Mouse (Mus musculus) liver, embryonic 13.5 days (tissue): ENCODE measurements around the gene Nprl2. TPM values are rescaled to one million over a fixed set of nuclear protein-coding genes. Genes with fewer than 3 reads are reported as not detected.
"Not testable (repeated sequence)": the region's sequence is repeated elsewhere in the genome, so short reads cannot be mapped to it uniquely, and the experiment has no call there.

ENCODE experiments used
- ATAC-seq: fragments of 200-750 bp; cut with Nextera tagmentation; 2 replicates; pipeline ENCODE4 v1.8.0; 2017; ENCODE audit warnings: low read depth, mild to moderate bottlenecking, moderate number of reproducible peaks, moderate library complexity
- DNase-seq: peaks from one replicate; pipeline ENCODE4 v3.0.0; 2022
- H3K27ac ChIP-seq: fragments of 300-500 bp; sonication (generic); 2 replicates; pipeline ENCODE4 v1.5.1; 2015; ENCODE audit warnings: moderate library complexity, mild to moderate bottlenecking, inconsistent platforms
- H3K27me3 ChIP-seq: fragments of 300-500 bp; sonication (generic); 2 replicates; pipeline ENCODE4 v1.6.1; 2015; ENCODE audit warnings: mild to moderate bottlenecking, inconsistent platforms
- H3K36me3 ChIP-seq: fragments of 300-500 bp; sonication (generic); 2 replicates; pipeline ENCODE4 v1.6.1; 2015; ENCODE audit warnings: mild to moderate bottlenecking, inconsistent platforms
- H3K4me1 ChIP-seq: fragments of 300-500 bp; sonication (generic); replicated peaks from 2 replicates; pipeline ENCODE4 v1.6.1; 2015; ENCODE audit warnings: inconsistent platforms
- H3K4me2 ChIP-seq: fragments of 300-500 bp; sonication (generic); 2 replicates; pipeline ENCODE4 v1.6.1; 2015; ENCODE audit warnings: inconsistent platforms, mild to moderate bottlenecking, moderate library complexity
- H3K4me3 ChIP-seq: fragments of 300-500 bp; sonication (generic); replicated peaks from 2 replicates; pipeline ENCODE4 v1.5.1; 2015; ENCODE audit warnings: mild to moderate bottlenecking, inconsistent platforms
- H3K9ac ChIP-seq: fragments of 300-500 bp; sonication (generic); 2 replicates; pipeline ENCODE4 v1.6.1; 2015; ENCODE audit warnings: mild to moderate bottlenecking, inconsistent platforms
- H3K9me3 ChIP-seq: fragments of 300-500 bp; sonication (generic); replicated peaks from 2 replicates; pipeline ENCODE4 v1.6.1; 2016; ENCODE audit warnings: inconsistent platforms
- WGBS: fragments of 180-500 bp; shearing (Covaris S2); methylation state at CpG from one replicate; pipeline ENCODE4 v1.1.7; 2015; ENCODE audit not compliant: insufficient replicate concordance; 5-methylcytosine and 5-hydroxymethylcytosine counted together
- polyA plus RNA-seq: library from polyadenylated mRNA; unstranded; fragments of >200 nt; fragmentation: Nextera tagmentation; extraction: Ambion mirVana; gene quantifications from 2 replicates; pipeline ENCODE4 v1.2.1, GENCODE M21; 2015

The Nprl2 gene
- polyA plus RNA-seq, 1 experiment from 2014 or later: 14.3 TPM

DNA sequence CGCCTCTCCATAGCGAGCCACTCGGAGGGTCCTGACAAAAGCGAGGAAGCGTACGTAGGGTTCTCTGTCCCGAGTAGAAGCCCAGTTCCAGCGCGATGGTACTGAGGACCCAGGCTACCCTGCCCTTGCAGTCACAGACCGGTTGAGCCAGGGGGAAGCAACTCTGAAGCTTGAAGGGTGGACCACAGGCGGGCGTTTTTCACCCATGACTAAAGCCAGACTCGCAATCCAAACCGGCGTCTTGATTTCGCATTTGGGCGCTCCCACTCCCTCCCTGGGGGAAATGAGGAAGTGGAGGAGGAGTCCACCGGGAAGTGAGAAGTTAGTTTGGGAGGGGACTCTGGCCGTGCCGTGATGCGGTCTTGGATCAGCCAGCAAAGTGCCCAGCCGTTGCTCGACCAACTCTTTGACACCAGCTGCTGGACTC lies 13.0 kb downstream of the Nprl2 start:
- DNase-seq (no peak), ATAC-seq (peak; percentile 6)
- Histone ChIP-seq H3K9ac (peak overlapping the region; percentile 97), H3K27me3 (peaks cover 25% of the 10 kb centered on the region), H3K4me1 (peaks cover 67% of the 10 kb centered on the region), H3K9me3 (no peaks in the 10 kb centered on the region), H3K27ac (peak overlapping the region; percentile 95), H3K4me2 (peak overlapping the region; percentile 96), H3K4me3 (peak overlapping the region; percentile 84), H3K36me3 (peaks cover 38% of the 10 kb centered on the region)
- WGBS: under 1% methylated on average over 22 of the region's 23 CpGs

DNA sequence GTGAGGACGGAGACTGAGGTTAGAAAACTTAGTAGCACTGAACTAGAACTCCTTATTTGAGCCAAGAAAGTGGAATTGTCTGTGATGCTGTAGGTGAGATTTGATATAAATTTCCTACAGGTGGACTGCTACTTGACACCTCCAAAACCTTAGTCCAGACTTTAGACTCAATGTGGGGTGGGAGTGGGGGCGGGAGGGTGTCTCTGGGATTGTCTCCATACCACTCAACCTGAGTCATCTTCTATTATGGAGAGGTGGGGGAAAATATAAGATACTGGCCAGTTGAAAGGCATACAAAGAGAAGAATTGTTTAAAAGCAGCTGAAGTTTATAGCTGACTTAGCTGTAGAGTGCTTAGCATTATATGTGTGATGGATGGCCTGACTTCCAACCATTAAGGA lies 13.7 kb downstream of the Nprl2 start:
- 40% methylated on average over 2 of the region's 2 CpGs for WGBS
- DNase-seq (no peak), ATAC-seq (no peak)
- peaks cover 60% of the 10 kb centered on the region for H3K4me1 ChIP-seq
- peaks cover 18% of the 10 kb centered on the region for H3K27me3 ChIP-seq
- H3K9me3 ChIP-seq: no peaks in the 10 kb centered on the region
- H3K36me3 ChIP-seq: peaks cover 43% of the 10 kb centered on the region
- peak overlapping the region; percentile 95 for H3K27ac ChIP-seq
- H3K4me2 ChIP-seq: peak overlapping the region; percentile 96
- H3K9ac ChIP-seq: peak overlapping the region; percentile 97
- peak overlapping the region; percentile 84 for H3K4me3 ChIP-seq

DNA sequence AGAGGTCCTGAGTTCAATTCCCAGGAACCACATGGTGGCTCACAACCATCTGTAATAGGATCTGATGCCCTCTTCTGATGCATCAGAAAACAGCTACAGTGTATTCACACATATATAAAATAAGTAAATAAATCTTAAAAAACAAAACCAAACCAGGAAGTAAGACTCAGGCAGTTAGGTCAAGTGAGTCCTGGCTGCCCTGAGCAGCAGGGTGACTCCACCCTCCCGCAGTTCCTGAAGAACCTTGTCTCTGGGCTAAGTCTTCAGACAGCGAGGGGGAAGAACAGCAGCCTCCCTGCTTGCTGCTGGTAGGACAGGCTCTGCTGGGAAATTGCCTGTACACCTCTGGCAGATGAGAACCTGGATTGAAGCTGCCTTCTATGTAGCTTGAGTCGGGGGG lies 14.3 kb downstream of the Nprl2 start:
- Histone ChIP-seq H3K4me3 (peak overlapping the region; percentile 84), H3K4me1 (peaks cover 56% of the 10 kb centered on the region), H3K9me3 (no peaks in the 10 kb centered on the region), H3K4me2 (peak overlapping the region; percentile 96), H3K9ac (peak overlapping the region; percentile 97), H3K27me3 (peaks cover 12% of the 10 kb centered on the region), H3K27ac (peak overlapping the region; percentile 95), H3K36me3 (peaks cover 50% of the 10 kb centered on the region)
- DNase-seq (no peak), ATAC-seq (no peak)
- WGBS: 38% methylated on average over 3 of the region's 3 CpGs

DNA sequence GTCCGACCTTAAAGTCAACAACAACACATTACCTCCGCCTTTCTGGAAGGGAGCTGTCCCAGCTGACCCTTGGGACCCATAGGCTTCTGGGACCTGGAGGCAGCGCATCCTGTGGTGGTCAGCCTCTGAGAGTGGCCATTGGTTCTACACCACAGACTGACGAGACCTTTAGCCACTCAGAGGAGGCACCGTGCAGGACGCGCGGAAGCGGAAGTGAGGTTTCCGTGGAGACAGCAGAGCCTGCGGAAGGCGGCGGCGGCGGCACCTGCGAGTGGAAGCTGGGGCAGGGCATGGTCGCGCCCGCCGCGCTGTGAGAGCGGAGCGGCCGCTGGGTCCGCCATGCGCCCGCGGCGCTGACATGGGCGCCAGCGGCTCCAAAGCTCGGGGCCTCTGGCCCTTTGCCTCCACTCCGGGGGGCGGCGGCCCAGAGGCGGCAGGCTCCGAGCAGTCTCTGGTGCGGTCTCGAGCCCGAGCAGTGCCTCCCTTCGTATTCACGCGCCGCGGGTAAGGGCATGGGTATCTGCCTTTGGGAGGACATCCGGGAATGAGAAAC lies 21.1 kb downstream of the Nprl2 start, which contains the start of gene Tusc2:
Gene Tusc2, plus strand, starts transcription at position 227 of the 553 bp plus-strand sequence.
- no peaks in the 10 kb centered on the region for H3K9me3 ChIP-seq
- WGBS: under 1% methylated on average over 46 of the region's 46 CpGs
- H3K4me2 ChIP-seq: peak within 1 kb of the TSS; percentile 88
- DNase-seq (peak; percentile 91), ATAC-seq (peak; percentile 97)
- no peaks in the 10 kb centered on the region for H3K27me3 ChIP-seq
- H3K4me1 ChIP-seq: peaks cover 63% of the 10 kb centered on the region
- H3K27ac ChIP-seq: peak within 1 kb of the TSS; percentile 83
- peak within 1 kb of the TSS; percentile 90 for H3K4me3 ChIP-seq
- H3K9ac ChIP-seq: peak within 1 kb of the TSS; percentile 94
- H3K36me3 ChIP-seq: peaks cover 56% of the 10 kb centered on the region

DNA sequence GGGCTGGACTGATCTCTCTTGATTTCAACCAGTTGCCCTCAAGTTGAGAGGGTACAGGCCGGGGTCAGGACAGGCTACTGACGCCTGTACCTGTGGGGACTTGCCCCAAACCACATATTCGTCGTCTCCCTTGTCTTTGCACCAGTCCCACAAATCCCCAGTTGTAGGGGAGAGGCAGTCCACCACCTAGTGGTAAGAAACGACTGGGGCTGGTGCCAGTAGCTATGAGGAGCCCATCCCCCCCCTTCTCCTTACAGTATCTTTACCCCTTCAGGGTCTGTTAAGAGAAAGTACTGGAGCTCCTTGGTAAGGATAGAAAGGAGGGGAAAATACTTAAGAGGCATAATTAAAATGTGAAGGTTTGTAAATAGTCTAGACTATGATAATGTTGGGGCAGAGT lies 23.5 kb downstream of the Nprl2 start:
- DNase-seq, H3K9me3 ChIP-seq, H3K27me3 ChIP-seq, ATAC-seq: not testable (repeated sequence)
- H3K36me3 ChIP-seq: peaks cover 38% of the 10 kb centered on the region
- H3K4me2 ChIP-seq: peak overlapping the region; percentile 88; the same call in 1 of the 2 replicates
- H3K27ac ChIP-seq: peak overlapping the region; percentile 94
- H3K4me3 ChIP-seq: peak overlapping the region; percentile 15; the same call in 1 of the 2 replicates
- 34% methylated on average over 5 of the region's 5 CpGs for WGBS
- H3K9ac ChIP-seq: peak overlapping the region; percentile 32; the same call in 1 of the 2 replicates
- peaks cover 78% of the 10 kb centered on the region for H3K4me1 ChIP-seq

DNA sequence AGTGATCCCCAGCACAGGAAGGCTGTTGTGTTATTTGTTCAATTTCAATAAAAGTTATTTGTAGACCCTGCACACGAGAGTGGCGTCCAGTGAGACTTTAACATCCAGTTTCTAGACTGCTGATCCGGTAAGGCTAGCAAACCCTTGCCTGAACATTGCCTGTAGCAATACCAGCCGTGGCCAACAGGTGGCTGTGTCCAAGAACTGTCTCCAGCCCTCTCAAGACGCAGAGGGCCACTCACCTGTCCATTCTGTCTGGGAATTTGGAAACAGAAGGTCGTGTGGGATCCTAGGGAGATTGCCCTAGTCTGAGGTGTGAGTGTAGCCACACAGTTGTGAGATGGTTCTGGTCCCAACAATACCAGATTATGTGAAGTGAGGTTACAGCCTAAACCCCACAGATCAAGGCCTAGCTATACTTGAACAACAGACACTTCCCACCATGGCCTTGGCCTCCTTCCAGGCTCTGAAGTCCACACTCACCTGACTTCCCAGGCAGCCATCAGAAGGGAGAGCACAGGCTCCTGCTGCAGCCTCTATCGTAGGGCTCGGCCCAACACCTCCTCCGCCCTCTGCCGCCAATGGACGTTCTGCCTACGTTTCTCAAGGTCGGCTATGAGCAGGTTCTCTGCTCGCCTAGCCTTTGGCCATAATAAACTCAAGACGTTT lies 24.1 kb downstream of the Nprl2 start:
- peak overlapping the region; percentile 94 for H3K27ac ChIP-seq

DNA sequence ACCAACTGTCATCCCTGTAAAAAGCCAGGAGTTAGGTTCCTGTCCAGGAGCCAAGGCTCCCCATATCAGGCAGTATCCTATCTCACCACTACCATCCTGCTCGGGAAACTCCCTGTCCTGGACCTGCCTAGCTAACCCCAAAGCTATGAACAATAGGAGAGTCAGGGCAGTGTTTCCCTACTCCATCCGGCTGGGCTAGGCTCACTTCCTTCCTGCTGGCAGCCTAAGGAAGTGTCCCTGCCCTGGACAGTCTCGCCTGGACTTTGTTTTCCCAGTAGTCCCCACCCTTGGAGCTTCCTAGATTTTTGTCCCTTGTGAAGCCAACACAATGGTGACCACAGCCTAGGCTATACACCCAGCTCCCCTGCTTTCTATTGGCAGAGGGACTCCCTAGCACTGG lies 24.8 kb downstream of the Nprl2 start:
- H3K4me1 ChIP-seq: peaks cover 85% of the 10 kb centered on the region
- peak overlapping the region; percentile 92 for H3K4me2 ChIP-seq
- H3K4me3 ChIP-seq: 0 out of 2 replicates have a peak overlapping the region, but pooled peaks have one; percentile 86
- H3K9me3 ChIP-seq: no peaks in the 10 kb centered on the region
- H3K36me3 ChIP-seq: peaks cover 35% of the 10 kb centered on the region
- DNase-seq (no peak), ATAC-seq (no peak)
- H3K27ac ChIP-seq: peak overlapping the region; percentile 94
- WGBS: 40% methylated on average over 3 of the region's 3 CpGs
- H3K27me3 ChIP-seq: no peaks in the 10 kb centered on the region
- peak overlapping the region; percentile 92 for H3K9ac ChIP-seq

More for the DNA sequence above, 24.1 kb downstream of the Nprl2 start:
- Histone ChIP-seq H3K4me1 (peaks cover 84% of the 10 kb centered on the region), H3K27me3 (no peaks in the 10 kb centered on the region), H3K9ac (0 out of 2 replicates have a peak overlapping the region, but pooled peaks have one; percentile 7), H3K36me3 (peaks cover 35% of the 10 kb centered on the region), H3K9me3 (no peaks in the 10 kb centered on the region), H3K4me3 (no peak overlapping the region), H3K4me2 (peak overlapping the region; percentile 92)
- 51% methylated on average over 15 of the region's 15 CpGs for WGBS
- DNase-seq (peak; percentile 65), ATAC-seq (no peak)

DNA sequence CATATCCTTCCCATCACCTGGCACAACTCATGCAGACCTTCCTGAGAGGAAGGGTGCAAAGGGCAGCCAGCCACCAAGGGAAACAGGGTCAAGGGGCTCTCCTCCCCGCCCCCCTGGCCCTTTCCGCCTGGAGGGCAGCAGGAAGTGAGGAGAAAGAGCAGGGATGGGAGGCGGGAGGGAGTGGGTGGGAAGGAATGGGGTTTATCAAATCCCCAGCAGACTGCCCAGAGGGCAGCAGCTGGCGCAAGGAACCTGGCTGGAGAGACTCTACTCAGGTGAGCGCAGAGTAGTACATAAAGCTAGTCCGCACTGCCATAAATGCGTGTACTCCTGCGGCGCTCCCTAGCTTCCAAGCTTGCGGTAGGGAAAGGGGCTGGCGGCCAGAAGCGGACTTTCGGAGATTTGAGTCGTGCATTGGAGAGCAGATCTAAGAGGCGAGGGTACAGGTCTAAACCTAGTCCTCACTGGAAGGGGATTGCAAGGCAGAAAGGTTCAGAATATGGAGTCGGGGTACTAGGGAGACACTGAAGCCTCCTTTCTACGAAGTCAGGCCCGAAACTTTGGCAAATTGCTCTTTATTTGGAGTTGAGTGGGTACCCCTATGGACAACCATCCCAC lies 25.8 kb downstream of the Nprl2 start, which contains the start of gene Hyal2:
Gene Hyal2, plus strand, starts transcription at position 244 of the 618 bp plus-strand sequence.
- WGBS: 37% methylated on average over 18 of the region's 18 CpGs
- H3K9ac ChIP-seq: peak within 1 kb of the TSS; percentile 92
- ATAC-seq (no peak), DNase-seq (no peak)
- peaks cover 40% of the 10 kb centered on the region for H3K36me3 ChIP-seq
- H3K4me3 ChIP-seq: peak within 1 kb of the TSS; percentile 86
- H3K4me1 ChIP-seq: peaks cover 85% of the 10 kb centered on the region
- peak within 1 kb of the TSS; percentile 94 for H3K27ac ChIP-seq
- H3K27me3 ChIP-seq: no peaks in the 10 kb centered on the region
- peak within 1 kb of the TSS; percentile 92 for H3K4me2 ChIP-seq
- no peaks in the 10 kb centered on the region for H3K9me3 ChIP-seq

DNA sequence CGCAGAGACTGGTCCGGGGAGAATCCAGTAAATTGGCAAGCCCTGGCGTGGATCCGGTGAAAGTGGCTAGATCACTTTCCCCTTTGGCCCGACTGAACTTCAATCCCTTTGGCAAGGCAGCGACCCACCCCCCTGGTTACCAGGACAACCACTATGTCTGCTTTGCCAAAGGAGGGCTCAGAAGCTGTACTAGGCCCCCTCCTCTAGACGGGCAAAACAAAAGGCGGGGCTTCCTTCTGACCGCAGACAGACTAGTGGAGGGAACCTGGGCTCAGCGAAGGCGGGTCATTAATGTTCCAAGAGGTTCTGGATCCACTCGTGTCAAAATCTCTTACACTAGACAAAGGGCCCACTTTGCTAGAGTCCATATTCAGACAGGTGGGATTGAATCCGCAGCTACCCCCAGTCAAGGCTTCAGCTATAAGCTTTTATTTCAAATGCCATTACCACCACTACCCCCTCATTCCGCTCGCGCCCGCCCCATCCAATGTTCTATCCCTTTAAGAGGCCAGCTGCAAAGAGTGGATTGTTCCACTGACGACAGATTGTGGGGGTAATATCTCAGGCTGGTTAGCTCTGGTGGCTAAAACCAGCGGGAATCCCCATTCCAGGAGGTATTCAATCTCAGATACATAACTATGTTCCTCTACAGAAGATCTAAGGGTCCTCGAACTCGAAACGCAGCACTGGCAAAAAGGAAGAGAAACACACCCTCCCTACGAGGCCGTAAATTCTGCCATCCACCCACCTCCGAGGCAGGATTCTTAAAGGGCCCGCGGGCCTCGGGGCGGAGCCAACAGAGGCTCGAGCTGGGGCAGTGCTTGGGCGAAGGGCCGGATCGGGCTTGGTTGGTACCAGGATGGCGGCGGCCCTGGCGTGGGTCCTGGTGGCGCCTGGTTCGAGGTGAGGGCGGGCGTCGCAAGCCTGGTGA lies 26.6 kb downstream of the Nprl2 start:
- Histone ChIP-seq H3K36me3 (peaks cover 47% of the 10 kb centered on the region), H3K9me3 (no peaks in the 10 kb centered on the region), H3K4me3 (peak overlapping the region; percentile 86), H3K4me2 (peak overlapping the region; percentile 92), H3K4me1 (peaks cover 90% of the 10 kb centered on the region), H3K27ac (peak overlapping the region; percentile 94), H3K9ac (peak overlapping the region; percentile 92), H3K27me3 (no peaks in the 10 kb centered on the region)
- peak; percentile 75 for ATAC-seq
- peak; percentile 84 for DNase-seq
- under 1% methylated on average over 41 of the region's 41 CpGs for WGBS

DNA sequence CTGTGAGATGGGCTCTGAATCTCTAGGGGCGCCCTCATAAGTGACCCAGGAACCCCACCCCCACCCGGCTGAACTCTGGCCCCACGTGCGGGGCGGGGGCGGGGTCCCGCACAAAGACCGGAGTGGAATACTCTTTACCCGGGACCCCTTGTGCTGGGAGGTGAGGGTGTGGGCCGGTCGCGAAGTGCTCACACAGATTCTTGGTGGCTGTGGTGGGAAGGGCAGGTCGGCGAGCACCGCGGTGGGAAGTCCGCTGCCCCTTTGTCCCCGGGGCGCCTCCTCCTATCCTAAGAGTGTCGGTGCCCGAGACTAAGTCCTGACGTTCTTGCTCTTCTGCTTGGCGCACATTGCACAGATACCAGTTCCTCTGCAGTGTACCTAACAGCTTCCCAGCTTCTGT lies 27.2 kb downstream of the Nprl2 start:
- Histone ChIP-seq H3K36me3 (peaks cover 49% of the 10 kb centered on the region), H3K9me3 (no peaks in the 10 kb centered on the region), H3K9ac (peak overlapping the region; percentile 92), H3K4me1 (peaks cover 85% of the 10 kb centered on the region), H3K4me3 (peak overlapping the region; percentile 86), H3K4me2 (peak overlapping the region; percentile 92), H3K27me3 (no peaks in the 10 kb centered on the region), H3K27ac (peak overlapping the region; percentile 94)
- ATAC-seq: peak; percentile 7
- no peak for DNase-seq
- 0% methylated on average over 23 of the region's 23 CpGs for WGBS
